Mouse (Mus musculus) MEL (cell line): ENCODE data around the gene Asna1. TPM values are rescaled to one million over a fixed set of nuclear protein-coding genes. Genes with fewer than 3 reads are reported as not detected.

Experiments
- DNase-seq: peaks from one replicate; pipeline ENCODE4 v3.0.0; 2011; ENCODE audit warnings: low read depth, low spot score
- H3K27ac ChIP-seq: 2 replicates; pipeline ENCODE4 v1.5.1; 2012; ENCODE audit warnings: low read depth, mild to moderate bottlenecking, control low read depth, low read length, moderate library complexity; ENCODE audit not compliant: control insufficient read depth
- H3K27me3 ChIP-seq, 2 experiments: fragments of 150-350 bp in 1 of 2; sonication (generic) in 1 of 2; 2 replicates each; pipeline ENCODE4 v1.6.1; 2012; ENCODE audit warnings: low read length in 2 of 2, mild to moderate bottlenecking in 2 of 2, improper control_type of control experiment in 1 of 2, moderate library complexity in 1 of 2; ENCODE audit not compliant: insufficient read depth in 2 of 2, control insufficient read depth in 1 of 2
- H3K36me3 ChIP-seq, 2 experiments: 2 replicates each; pipeline ENCODE4 v1.6.1; 2012 to 2014; ENCODE audit warnings: low read length in 2 of 2, improper control_type of control experiment in 1 of 2, inconsistent platforms in 1 of 2, mild to moderate bottlenecking in 1 of 2; ENCODE audit not compliant: insufficient read depth in 2 of 2, control insufficient read depth in 1 of 2
- H3K4me1 ChIP-seq, 2 experiments: fragments of 150-350 bp in 1 of 2; sonication (generic) in 1 of 2; 2 replicates each; pipeline ENCODE4 v1.6.1; 2012; ENCODE audit warnings: low read length in 2 of 2, improper control_type of control experiment in 1 of 2, mild to moderate bottlenecking in 1 of 2; ENCODE audit not compliant: insufficient read depth in 2 of 2, control insufficient read depth in 1 of 2
- H3K4me3 ChIP-seq, 2 experiments: fragments of 150-350 bp in 1 of 2; sonication (generic) in 1 of 2; 2 replicates each; pipeline ENCODE4 v1.5.1; 2012; ENCODE audit warnings: low read depth in 2 of 2, low read length in 2 of 2, mild to moderate bottlenecking in 2 of 2, moderate library complexity in 2 of 2, control low read depth in 1 of 2, improper control_type of control experiment in 1 of 2; ENCODE audit not compliant: control insufficient read depth in 1 of 2, insufficient read depth in 1 of 2
- H3K79me2 ChIP-seq: 2 replicates; pipeline ENCODE4 v1.6.1; 2012; ENCODE audit warnings: mild to moderate bottlenecking, low read length, moderate library complexity; ENCODE audit not compliant: control insufficient read depth, poor library complexity, insufficient read depth
- H3K9ac ChIP-seq: 2 replicates; pipeline ENCODE4 v1.6.1; 2012; ENCODE audit warnings: low read depth, mild to moderate bottlenecking, control low read depth, low read length, moderate library complexity; ENCODE audit not compliant: control insufficient read depth, poor library complexity, severe bottlenecking
- H3K9me3 ChIP-seq: fragments of 150-350 bp; sonication (generic); replicated peaks from 2 replicates; pipeline ENCODE4 v1.6.1; 2012; ENCODE audit warnings: mild to moderate bottlenecking, low read length, improper control_type of control experiment, moderate library complexity; ENCODE audit not compliant: insufficient read depth
- CHD1 ChIP-seq: IDR thresholded peaks from 2 replicates; pipeline ENCODE4 v1.6.1; 2012; ENCODE audit warnings: low read depth, mild to moderate bottlenecking, inconsistent platforms, low read length, improper control_type of control experiment
- CTCF ChIP-seq, 3 experiments: IDR thresholded peaks in 2 of 3; conservative IDR thresholded peaks in 1 of 3; 2 replicates each; pipeline ENCODE4 v1.5.1; 2011 to 2012; ENCODE audit warnings: low read length in 3 of 3, low read depth in 2 of 3, mild to moderate bottlenecking in 2 of 3, improper control_type of control experiment in 1 of 3, inconsistent platforms in 1 of 3, mixed read lengths in 1 of 3, moderate library complexity in 1 of 3; ENCODE audit not compliant: control insufficient read depth in 1 of 3, insufficient read depth in 1 of 3, poor library complexity in 1 of 3, severe bottlenecking in 1 of 3
- ELF1 ChIP-seq: IDR thresholded peaks from 2 replicates; pipeline ENCODE4 v1.6.1; 2014; ENCODE audit warnings: low read depth, mild to moderate bottlenecking, inconsistent platforms, low read length, improper control_type of control experiment, moderate library complexity
- HCFC1 ChIP-seq: IDR thresholded peaks from 2 replicates; pipeline ENCODE4 v1.6.1; 2012; ENCODE audit warnings: low read depth, mild to moderate bottlenecking, inconsistent platforms, low read length, improper control_type of control experiment, moderate library complexity
- KAT2A ChIP-seq: conservative IDR thresholded peaks from 2 replicates; pipeline ENCODE4 v1.6.1; 2012; ENCODE audit warnings: low read depth, low read length, improper control_type of control experiment, inconsistent platforms
- MAFK ChIP-seq: IDR thresholded peaks from 2 replicates; pipeline ENCODE4 v1.6.1; 2011; ENCODE audit warnings: low read depth, mild to moderate bottlenecking, low read length, improper control_type of control experiment, borderline replicate concordance
- MAX ChIP-seq: IDR thresholded peaks from 2 replicates; pipeline ENCODE4 v1.6.1; 2011; ENCODE audit warnings: low read length, improper control_type of control experiment
- MXI1 ChIP-seq: IDR thresholded peaks from 2 replicates; pipeline ENCODE4 v1.6.1; 2011; ENCODE audit warnings: mild to moderate bottlenecking, low read depth, low read length, improper control_type of control experiment
- MYB ChIP-seq: IDR thresholded peaks from 2 replicates; pipeline ENCODE4 v1.6.1; 2011; ENCODE audit warnings: mild to moderate bottlenecking, low read depth, low read length, improper control_type of control experiment
- MYC ChIP-seq: IDR thresholded peaks from 2 replicates; pipeline ENCODE4 v1.6.1; 2011; ENCODE audit warnings: low read depth, mild to moderate bottlenecking, low read length, improper control_type of control experiment, moderate library complexity
- NRF1 ChIP-seq: IDR thresholded peaks from 2 replicates; pipeline ENCODE4 v1.6.1; 2014; ENCODE audit warnings: low read depth, mild to moderate bottlenecking, inconsistent platforms, low read length, improper control_type of control experiment, moderate library complexity; ENCODE audit not compliant: poor library complexity, insufficient read depth, severe bottlenecking
- POLR2A ChIP-seq, 2 experiments: IDR thresholded peaks; 2 replicates each; pipeline ENCODE4 v1.6.1; 2011 to 2012; ENCODE audit warnings: low read length in 2 of 2, mild to moderate bottlenecking in 2 of 2, control low read depth in 1 of 2, improper control_type of control experiment in 1 of 2, low read depth in 1 of 2, moderate library complexity in 1 of 2; ENCODE audit not compliant: control insufficient read depth in 1 of 2, insufficient read depth in 1 of 2, poor library complexity in 1 of 2
- POLR2AphosphoS2 ChIP-seq: IDR thresholded peaks from 2 replicates; pipeline ENCODE4 v1.6.1; 2011; ENCODE audit warnings: low read length, improper control_type of control experiment
- POLR2AphosphoS5 ChIP-seq: IDR thresholded peaks from 2 replicates; pipeline ENCODE4 v1.6.1; 2012; ENCODE audit warnings: low read depth, borderline replicate concordance, mild to moderate bottlenecking, inconsistent platforms, low read length, moderate library complexity, mixed read lengths
- SIN3A ChIP-seq: IDR thresholded peaks from 2 replicates; pipeline ENCODE4 v1.6.1; 2012; ENCODE audit warnings: low read length, improper control_type of control experiment, inconsistent platforms
- TAL1 ChIP-seq: IDR thresholded peaks from 2 replicates; pipeline ENCODE4 v1.6.1; 2012; ENCODE audit warnings: mild to moderate bottlenecking, inconsistent platforms, low read length, moderate library complexity, mixed read lengths
- TBP ChIP-seq: IDR thresholded peaks from 2 replicates; pipeline ENCODE4 v1.8.0; 2011; ENCODE audit warnings: low read depth, low read length, improper control_type of control experiment
- TCF12 ChIP-seq: IDR thresholded peaks from 2 replicates; pipeline ENCODE4 v1.6.1; 2014; ENCODE audit warnings: low read depth, mild to moderate bottlenecking, inconsistent platforms, low read length, improper control_type of control experiment, moderate library complexity
- UBTF ChIP-seq: IDR thresholded peaks from 2 replicates; pipeline ENCODE4 v1.6.1; 2012; ENCODE audit warnings: low read depth, mild to moderate bottlenecking, inconsistent platforms, low read length, improper control_type of control experiment, moderate library complexity, borderline replicate concordance; ENCODE audit not compliant: insufficient read depth
- USF2 ChIP-seq, 2 experiments: IDR thresholded peaks; 2 replicates each; pipeline ENCODE4 v1.6.1; 2011 to 2012; ENCODE audit warnings: improper control_type of control experiment in 2 of 2, low read length in 2 of 2, borderline replicate concordance in 1 of 2, inconsistent platforms in 1 of 2, low read depth in 1 of 2, mild to moderate bottlenecking in 1 of 2; ENCODE audit not compliant: insufficient read depth in 1 of 2
- ZC3H11A ChIP-seq: IDR thresholded peaks from 2 replicates; pipeline ENCODE4 v1.6.1; 2012; ENCODE audit warnings: low read depth, mild to moderate bottlenecking, inconsistent platforms, low read length, improper control_type of control experiment
- ZMIZ1 ChIP-seq: IDR thresholded peaks from 2 replicates; pipeline ENCODE4 v1.6.1; 2012; ENCODE audit warnings: low read depth, mild to moderate bottlenecking, inconsistent platforms, low read length, improper control_type of control experiment, moderate library complexity
- polyA plus RNA-seq, 2 experiments: library from polyadenylated mRNA; stranded (reverse) in 1 of 2; unstranded in 1 of 2; fragments of >175 nt in 1 of 2; fragments of >200 nt in 1 of 2; gene quantifications; 2 replicates each; pipeline versions ENCODE4 v1.2.1 to v1.2.4; 2012; ENCODE audit warnings: low replicate concordance in 2 of 2, low read depth in 1 of 2; ENCODE audit not compliant: insufficient read length in 2 of 2, insufficient read depth in 1 of 2, missing spikeins in 1 of 2
- total RNA-seq: library from RNA; depleted of rRNA; stranded (reverse); fragments of 300-350 nt; gene quantifications from 2 replicates; pipeline ENCODE4 v1.2.3, GENCODE M21; 2012

Asna1 gene
- total and polyA plus RNA-seq, 3 experiments, result 132 to 192 TPM; not detected in 1

DNA sequence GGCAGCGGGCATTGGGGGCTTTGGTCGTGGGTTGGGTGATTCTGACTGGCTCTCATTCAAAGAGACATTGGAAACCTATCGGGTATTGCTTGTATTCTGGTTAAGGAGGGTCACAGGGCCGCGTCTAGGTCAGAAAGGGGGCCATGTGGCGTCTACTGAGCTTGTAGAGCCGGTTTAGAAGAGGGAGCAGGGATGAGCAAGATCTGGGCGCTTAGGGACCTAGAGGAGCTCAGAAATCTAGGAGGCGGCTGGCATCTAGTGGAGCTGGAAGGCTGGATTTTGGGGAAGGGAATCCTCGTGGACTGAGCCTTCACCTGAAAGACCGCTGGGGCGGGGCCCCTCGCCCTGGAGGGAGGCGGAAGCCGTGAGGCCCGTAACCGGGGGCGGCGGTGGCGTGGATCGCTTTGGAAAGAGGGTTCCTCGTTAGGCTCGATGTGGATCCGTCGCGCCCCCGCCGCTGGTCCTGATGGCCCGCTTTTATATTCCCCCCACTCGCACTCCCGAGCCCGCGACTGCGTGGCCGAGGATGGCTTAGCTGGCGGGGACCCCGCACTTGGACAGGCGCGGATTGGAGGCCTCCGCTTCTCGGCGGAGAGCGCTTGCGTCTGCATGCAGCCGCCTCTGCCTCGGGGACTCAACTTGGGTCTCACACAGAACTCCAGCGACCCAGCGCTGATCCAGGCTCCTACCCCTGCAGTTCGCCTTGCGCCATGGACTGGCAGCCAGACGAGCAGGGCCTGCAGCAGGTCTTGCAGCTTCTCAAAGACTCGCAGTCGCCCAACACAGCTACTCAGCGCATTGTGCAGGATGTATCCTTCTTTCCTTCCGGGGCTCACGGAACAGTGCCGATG is 12.8 kb upstream of the Asna1 start (continued):
- TF ChIP-seq CHD1, result no peak; the same call in 1 of the 2 replicates
- no peak for TF ChIP-seq MAFK
- peak; percentile 48; the same call in 1 of the 2 replicates for TF ChIP-seq TBP
- TF ChIP-seq ZC3H11A, result no peak
- TF ChIP-seq UBTF, result no peak
- TF ChIP-seq MAX, result peak; percentile 58
- TF ChIP-seq POLR2AphosphoS5, result no peak
- TF ChIP-seq MYC, result peak; percentile 59; the same call in 1 of the 2 replicates
- no peak for TF ChIP-seq NRF1
- no peak for TF ChIP-seq MYB
- peak in 1 of 2 experiments; percentile 33; a peak in 1 of 4 replicates for TF ChIP-seq POLR2A (IDR thresholded peaks at IDR 0.05; ENCODE audit: control insufficient read depth in 1 of 2, insufficient read depth in 1 of 2, low read depth in 1 of 2, low read length in 2 of 2, poor library complexity in 1 of 2)
- TF ChIP-seq SIN3A, result peak; percentile 43

DNA sequence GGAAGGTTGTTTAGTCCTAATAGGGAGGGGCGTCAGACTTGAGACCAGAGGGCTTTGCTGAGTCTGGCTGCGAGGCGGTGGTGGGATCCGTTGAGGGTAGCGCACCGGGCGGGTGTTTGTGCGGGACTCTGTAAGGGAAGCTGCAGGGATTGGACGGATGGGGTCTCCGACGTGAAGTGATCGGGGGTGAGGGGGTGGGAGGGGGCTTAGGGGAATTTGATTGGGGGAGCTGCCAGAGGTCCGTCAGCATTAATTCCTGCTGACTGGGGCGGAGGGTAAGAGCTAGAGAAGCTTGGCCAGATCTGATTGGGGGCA is 12.2 kb upstream of the Asna1 start:
- Histone ChIP-seq H3K9me3 (no peaks in the 10 kb centered on the region), H3K79me2 (peaks cover 55% of the 10 kb centered on the region), H3K4me3 (peak overlapping the region; percentile 86 to 88), H3K27me3 (no peaks in the 10 kb centered on the region), H3K27ac (peak overlapping the region; percentile 98), H3K4me1 (peaks cover 3 to 15% of the 10 kb centered on the region in 2 experiments), H3K9ac (peak overlapping the region; percentile 99), H3K36me3 (peaks cover 15 to 36% of the 10 kb centered on the region in 2 experiments)
- no peak for DNase-seq
- no peak for TF ChIP-seq TCF12
- TF ChIP-seq USF2 (IDR thresholded peaks at IDR 0.05; ENCODE audit: borderline replicate concordance in 1 of 2, insufficient read depth in 1 of 2, low read depth in 1 of 2, low read length in 2 of 2), result no peak
- no peak for TF ChIP-seq HCFC1
- TF ChIP-seq NRF1, result no peak
- TF ChIP-seq KAT2A, result no peak
- TF ChIP-seq MYC, result no peak
- TF ChIP-seq TAL1, result no peak
- TF ChIP-seq MXI1, result no peak
- 0 out of 2 replicates have a peak, but pooled peaks have one; percentile 52 for TF ChIP-seq ZMIZ1
- no peak for TF ChIP-seq CTCF (IDR thresholded peaks at IDR 0.05 in 2 of 3, conservative IDR thresholded peaks at IDR 0.05 in 1 of 3; ENCODE audit: control insufficient read depth in 1 of 3, insufficient read depth in 1 of 3, low read depth in 2 of 3, low read length in 3 of 3, poor library complexity in 1 of 3, severe bottlenecking in 1 of 3)
- no peak for TF ChIP-seq ELF1
- TF ChIP-seq POLR2A (IDR thresholded peaks at IDR 0.05; ENCODE audit: control insufficient read depth in 1 of 2, insufficient read depth in 1 of 2, low read depth in 1 of 2, low read length in 2 of 2, poor library complexity in 1 of 2), result 0 out of 4 replicates have a peak, but pooled peaks of 1 of the 2 experiments have one; percentile 3
- no peak for TF ChIP-seq POLR2AphosphoS2
